Mouse (Mus musculus) lung, adult 2 months (tissue): ENCODE measurements around the gene Mfsd11. TPM values are rescaled to one million over a fixed set of nuclear protein-coding genes. Genes with fewer than 3 reads are reported as not detected.

Source experiments
- DNase-seq: peaks from one replicate; pipeline ENCODE4 v3.0.0; 2022
- H3K4me1 ChIP-seq: fragments of 200-500 bp; 2 replicates; pipeline ENCODE4 v1.6.1; 2011; ENCODE audit warnings: low read length; ENCODE audit not compliant: control insufficient read depth, insufficient read depth
- H3K4me3 ChIP-seq: fragments of 200-500 bp; replicated peaks from 2 replicates; pipeline ENCODE3; 2011; ENCODE audit warnings: low read depth, mild to moderate bottlenecking, control low read depth, low read length; ENCODE audit errors: extremely low read depth
- CTCF ChIP-seq: fragments of 200-500 bp; IDR thresholded peaks from 2 replicates; pipeline ENCODE4 v1.5.1; 2011; ENCODE audit warnings: mild to moderate bottlenecking, low read length, control low read depth; ENCODE audit not compliant: insufficient read depth
- POLR2A ChIP-seq: fragments of 200-500 bp; IDR thresholded peaks from 2 replicates; pipeline ENCODE4 v1.6.1; 2011; ENCODE audit warnings: low read depth, mild to moderate bottlenecking, control low read depth, low read length, borderline replicate concordance; ENCODE audit errors: extremely low read depth
- WGBS: fragments of 180-500 bp; shearing (Covaris S2); methylation state at CpG from one replicate; pipeline ENCODE4 v1.1.7; 2018; 5-methylcytosine and 5-hydroxymethylcytosine counted together
- polyA plus RNA-seq: library from polyadenylated mRNA; depleted of rRNA; stranded (reverse); fragments of >200 nt; gene quantifications from 2 replicates; pipeline ENCODE4 v1.2.3, GENCODE M21; 2012

The Mfsd11 gene
- polyA plus RNA-seq, 1 experiment = 22.3 TPM

DNA sequence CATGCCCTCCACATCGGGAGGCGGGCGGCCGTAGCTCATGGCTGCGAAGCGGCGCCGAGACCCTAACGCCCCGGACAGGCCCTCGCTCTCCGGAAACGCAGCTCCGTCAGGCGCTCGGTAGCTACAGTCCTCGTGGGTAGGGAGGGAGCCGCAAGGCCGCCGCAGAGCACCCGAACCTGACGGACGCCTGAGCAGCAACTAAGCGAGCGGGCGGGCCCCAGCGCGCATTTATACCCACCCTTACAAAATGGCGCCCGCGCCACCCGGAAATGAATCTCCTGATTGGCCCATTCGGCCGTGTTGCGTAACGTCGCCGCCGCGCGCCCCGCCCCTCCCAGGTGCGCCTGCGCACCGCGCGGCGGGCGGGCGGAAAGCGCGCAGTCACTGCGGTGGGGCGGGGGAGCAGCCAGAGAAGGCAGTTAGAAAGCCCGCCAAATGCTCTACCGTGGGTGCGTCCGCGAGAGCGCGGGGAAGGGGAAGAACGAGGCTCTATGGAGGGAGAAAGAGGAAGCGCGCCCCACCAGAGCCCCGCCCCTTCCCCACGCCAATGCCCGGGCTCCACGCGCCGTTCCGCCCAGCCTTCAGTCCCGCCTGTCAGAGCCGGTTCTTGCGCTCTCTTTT, 761 bp downstream of the Mfsd11 start, which contains the start of gene Srsf2:
Srsf2 (minus strand) TSS at position 204 of the 621 bp plus-strand sequence.
- under 1% methylated on average over 73 of the region's 74 CpGs for WGBS

DNA sequence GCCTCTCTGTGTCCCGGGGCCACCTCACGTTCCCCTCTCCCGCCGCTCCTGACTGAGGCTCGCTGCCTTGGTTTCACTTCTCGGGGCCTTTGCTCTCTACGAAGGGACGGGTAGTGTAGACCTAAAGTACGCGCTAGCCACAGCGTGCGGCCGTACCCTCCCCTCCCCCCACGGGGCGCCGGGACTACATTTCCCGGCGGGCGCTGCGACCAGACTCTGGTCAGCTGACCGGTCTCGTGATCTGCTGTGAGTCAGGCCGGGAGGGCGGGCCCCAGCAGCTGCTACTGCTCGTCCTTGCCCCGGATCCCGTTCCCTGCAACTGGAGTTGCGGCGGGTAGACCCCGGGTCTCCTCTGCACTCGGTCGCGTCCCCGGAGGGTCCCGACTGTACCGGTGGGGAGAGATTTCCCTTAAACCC, 1.3 kb downstream of the Mfsd11 start:
- peaks cover 7% of the 10 kb centered on the region for H3K4me1 ChIP-seq
- peak overlapping the region; percentile 86 for H3K4me3 ChIP-seq
- peak; percentile 99 for DNase-seq
- under 1% methylated on average over 36 of the region's 36 CpGs for WGBS
- TF ChIP-seq CTCF = no peak
- TF ChIP-seq POLR2A = peak; percentile 90

More for the DNA sequence above, 761 bp downstream of the Mfsd11 start, which contains the start of gene Srsf2:
- peak within 1 kb of the TSS; percentile 86 for H3K4me3 ChIP-seq
- peaks cover 7% of the 10 kb centered on the region for H3K4me1 ChIP-seq
- TF ChIP-seq CTCF (no peak), POLR2A (peak; percentile 99)
- DNase-seq = peak; percentile 97

DNA sequence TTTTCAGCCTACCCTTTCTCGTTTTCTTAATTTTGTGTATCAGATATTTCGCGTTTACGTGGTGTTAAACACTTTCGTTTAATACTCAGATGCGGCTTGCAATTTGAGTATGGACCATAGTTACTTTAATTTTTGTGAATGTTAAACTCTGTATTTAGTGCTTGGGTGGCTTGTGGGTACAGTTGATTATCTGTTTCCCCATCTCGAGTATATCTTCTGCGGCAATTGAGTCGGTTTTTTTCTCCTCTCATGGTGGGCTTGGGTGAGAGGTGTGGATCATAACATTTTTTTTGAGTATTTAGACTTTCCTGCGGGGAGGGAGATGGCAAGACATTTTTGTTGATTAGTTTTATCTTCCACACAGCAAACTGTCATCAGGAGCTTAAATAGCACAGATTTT, 2.0 kb downstream of the Mfsd11 start:
- no peak for DNase-seq
- 13% methylated on average over 10 of the region's 10 CpGs for WGBS
- Histone ChIP-seq H3K4me1 (peaks cover 7% of the 10 kb centered on the region), H3K4me3 (peak overlapping the region; percentile 86)
- no peak for TF ChIP-seq POLR2A
- no peak for TF ChIP-seq CTCF

DNA sequence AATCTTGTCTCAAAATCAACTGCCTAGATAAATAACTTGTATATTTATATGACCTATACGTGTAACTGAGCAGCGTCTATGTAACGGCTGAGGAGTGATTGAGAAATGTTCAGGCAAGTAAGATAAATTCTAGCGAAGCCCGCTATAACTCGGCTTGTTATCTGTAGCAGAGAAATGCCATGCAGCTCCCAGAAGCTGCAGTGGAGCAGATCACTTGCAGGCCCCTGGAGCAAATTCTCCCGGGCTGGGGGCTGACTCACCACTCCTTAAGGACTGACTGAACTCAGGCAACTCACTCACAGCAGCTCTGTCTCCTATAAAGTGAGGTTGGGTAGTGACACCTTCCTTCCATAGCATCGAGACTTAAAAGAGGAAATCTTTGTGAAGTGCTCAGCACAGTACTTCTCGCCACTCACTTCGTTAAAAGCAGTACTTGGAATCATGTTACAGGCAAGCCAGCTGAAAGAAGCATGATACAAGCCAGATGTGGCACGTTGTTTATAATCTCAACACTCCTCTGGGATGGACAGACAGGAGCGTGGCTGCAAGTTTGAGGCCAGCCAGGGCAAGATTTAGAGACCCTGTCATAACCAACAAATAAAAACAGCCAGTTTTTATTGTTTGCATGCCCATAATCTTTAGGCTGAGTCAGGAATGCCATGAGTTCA, 5.1 kb downstream of the Mfsd11 start:
- WGBS = 65% methylated on average over 12 of the region's 12 CpGs
- TF ChIP-seq CTCF (no peak), POLR2A (no peak)
- Histone ChIP-seq H3K4me3 (no peak overlapping the region), H3K4me1 (peaks cover 7% of the 10 kb centered on the region; the same call in 1 of the 2 replicates)
- DNase-seq = no peak

DNA sequence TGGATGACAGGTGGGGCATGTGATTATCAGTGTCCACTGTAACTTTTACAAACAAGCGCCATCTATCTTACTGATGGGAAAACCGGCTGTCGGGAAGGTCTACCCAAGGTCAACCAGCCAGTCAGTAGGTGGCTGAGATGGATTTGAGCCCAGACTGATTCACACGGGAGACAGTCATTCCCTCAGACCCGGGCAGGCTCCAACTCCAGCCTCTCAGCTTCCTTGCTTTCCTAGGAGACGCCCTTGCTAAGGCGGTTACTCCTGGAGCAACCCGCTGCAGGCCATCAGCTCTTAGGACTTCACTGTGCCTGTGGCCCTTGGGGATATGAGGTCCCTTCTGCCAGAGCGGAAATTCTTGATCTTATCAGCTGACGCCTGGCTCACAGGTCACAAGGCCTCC, 12.2 kb downstream of the Mfsd11 start:
- DNase-seq = no peak
- TF ChIP-seq POLR2A = no peak
- TF ChIP-seq CTCF = no peak

DNA sequence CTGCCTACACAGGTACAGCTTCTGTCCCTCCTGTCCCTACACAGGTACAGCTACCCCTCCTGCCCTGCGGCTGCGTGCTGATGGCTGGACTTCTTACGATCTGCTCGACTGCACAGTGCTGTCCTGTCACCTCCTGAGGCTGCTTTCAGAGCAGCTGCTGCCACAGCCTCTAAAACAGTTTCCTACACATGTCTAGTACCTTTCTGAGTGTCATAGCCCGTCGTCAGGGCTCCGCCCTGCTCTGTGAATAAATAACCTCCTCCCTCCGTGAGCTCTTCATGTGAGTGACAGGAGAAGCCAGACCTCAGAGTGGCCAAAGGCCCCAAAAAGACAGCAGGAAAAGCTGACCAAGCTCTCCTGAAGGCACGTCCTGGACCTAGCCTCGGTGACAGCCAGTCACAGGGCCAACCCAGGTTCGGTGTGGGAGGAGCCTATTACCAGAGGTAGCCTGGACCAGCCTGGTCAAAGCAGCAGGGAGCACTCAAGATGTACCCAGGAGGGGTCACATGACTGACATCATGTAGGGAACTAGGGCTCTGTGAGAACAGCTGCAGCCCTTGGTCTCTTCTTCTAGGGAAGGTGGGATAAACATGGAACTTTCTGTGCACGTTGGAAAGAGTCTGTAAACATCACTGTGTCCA, 13.8 kb downstream of the Mfsd11 start:
- 70% methylated on average over 12 of the region's 12 CpGs for WGBS
- Histone ChIP-seq H3K4me1 (no peaks in the 10 kb centered on the region), H3K4me3 (no peak overlapping the region)
- no peak for DNase-seq
- TF ChIP-seq POLR2A (no peak), CTCF (no peak)

More for the DNA sequence above, 12.2 kb downstream of the Mfsd11 start:
- WGBS = 52% methylated on average over 10 of the region's 10 CpGs
- no peaks in the 10 kb centered on the region for H3K4me1 ChIP-seq
- no peak overlapping the region for H3K4me3 ChIP-seq

DNA sequence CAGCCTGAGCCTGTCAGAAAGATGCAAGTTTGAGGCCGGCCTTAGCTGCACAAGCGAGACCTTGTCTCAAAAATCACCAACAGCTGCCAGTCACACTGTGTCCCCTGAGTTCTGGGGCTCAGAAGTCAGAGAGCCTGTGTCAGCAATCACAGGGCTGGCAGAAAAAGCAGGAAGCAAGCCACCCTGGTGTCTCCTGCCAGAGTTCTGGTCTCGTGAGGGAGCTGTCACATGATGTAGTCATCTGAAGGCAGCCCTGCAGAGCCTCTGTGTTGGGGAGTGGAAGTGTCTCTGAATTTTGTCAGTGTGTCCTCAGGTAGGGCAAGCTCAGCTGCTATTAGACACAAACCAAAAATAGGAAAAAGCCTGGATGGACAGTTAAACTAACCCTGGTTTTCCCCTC, 15.9 kb downstream of the Mfsd11 start:
- no peak overlapping the region for H3K4me3 ChIP-seq
- H3K4me1 ChIP-seq = no peaks in the 10 kb centered on the region
- DNase-seq = no peak
- TF ChIP-seq CTCF (no peak), POLR2A (no peak)
- 63% methylated on average over 3 of the region's 3 CpGs for WGBS

DNA sequence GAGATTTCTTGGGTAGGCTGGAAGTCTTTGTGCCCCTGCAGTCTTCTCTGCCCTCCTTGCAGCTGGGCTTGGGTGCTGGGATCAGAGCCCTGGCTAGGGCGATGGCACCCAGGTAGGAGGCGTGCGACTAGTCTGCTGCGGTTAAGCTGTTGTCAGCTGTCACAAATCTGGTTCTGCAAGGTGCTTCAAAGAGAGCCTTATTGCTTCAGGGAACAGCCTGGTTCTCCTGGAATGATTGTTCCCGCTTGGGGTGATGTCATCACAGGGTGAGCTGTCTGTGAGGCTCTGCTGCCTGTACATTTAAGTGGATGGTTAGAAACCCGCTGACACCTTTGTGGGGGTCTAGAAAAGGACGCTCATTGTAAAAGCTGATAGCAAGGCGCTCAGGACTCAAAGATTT, 17.0 kb downstream of the Mfsd11 start:
- Histone ChIP-seq H3K4me1 (no peaks in the 10 kb centered on the region), H3K4me3 (no peak overlapping the region)
- WGBS = 67% methylated on average over 8 of the region's 8 CpGs
- TF ChIP-seq POLR2A (no peak), CTCF (no peak)
- no peak for DNase-seq

DNA sequence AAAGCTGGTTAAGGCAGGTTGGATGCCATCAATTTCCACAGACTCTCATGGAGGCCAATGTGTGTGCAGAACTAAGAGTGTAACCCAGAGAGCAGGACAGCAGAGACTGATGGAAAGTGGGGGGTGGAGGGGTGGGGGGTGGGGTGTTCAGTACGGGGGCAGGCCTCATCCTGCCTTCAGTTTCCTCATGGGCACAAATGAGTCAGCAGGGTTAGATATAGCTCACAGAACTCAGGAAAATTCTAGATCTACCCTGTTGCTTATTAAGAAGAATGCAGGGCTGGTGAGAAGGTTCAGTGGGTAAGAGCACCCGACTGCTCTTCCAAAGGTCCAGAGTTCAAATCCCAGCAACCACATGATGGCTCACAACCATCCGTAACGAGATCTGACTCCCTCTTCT, 17.4 kb downstream of the Mfsd11 start:
- H3K4me3 ChIP-seq = no peak overlapping the region
- DNase-seq = no peak
- 70% methylated on average over 4 of the region's 4 CpGs for WGBS
- H3K4me1 ChIP-seq = no peaks in the 10 kb centered on the region
- TF ChIP-seq CTCF (no peak), POLR2A (no peak)
